Mouse (Mus musculus) testis, adult 2 months (tissue): Measurements from ENCODE around the gene 4930432M17Rik.

Experiments
- CTCF ChIP-seq: fragments of 200-500 bp; IDR thresholded peaks from 2 replicates; pipeline ENCODE4 v1.5.1; 2012; ENCODE audit warnings: low read depth, mild to moderate bottlenecking, inconsistent platforms, low read length, moderate library complexity; ENCODE audit not compliant: control insufficient read depth, insufficient read depth, insufficient replicate concordance
- POLR2A ChIP-seq: fragments of 200-500 bp; IDR thresholded peaks from 2 replicates; pipeline ENCODE4 v1.6.1; 2012; ENCODE audit warnings: low read depth, mild to moderate bottlenecking, inconsistent platforms, low read length, moderate library complexity; ENCODE audit not compliant: control insufficient read depth

DNA sequence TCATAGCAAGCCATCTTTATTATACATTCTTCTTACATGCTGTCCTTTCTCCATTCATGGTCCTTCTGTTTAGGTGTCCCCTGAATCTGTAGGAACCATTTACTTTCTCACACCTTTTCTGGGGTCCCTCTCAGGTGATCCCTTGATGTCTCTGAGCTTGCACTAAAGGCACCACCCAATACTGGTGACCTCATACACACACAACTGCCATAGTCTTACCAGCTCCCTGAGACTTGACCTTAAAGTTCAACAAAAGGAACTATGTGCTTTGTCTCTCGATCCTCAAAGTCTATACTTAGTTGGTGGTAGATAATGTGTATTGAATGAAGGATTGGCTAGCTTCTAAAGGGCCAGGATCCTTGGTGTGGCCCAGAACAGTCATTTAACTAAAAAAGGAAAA is 15.4 kb downstream of the 4930432M17Rik start:
- TF ChIP-seq CTCF = no peak
- TF ChIP-seq POLR2A = no peak
